Mouse (Mus musculus) layer of hippocampus, postnatal 25 days (tissue): ENCODE results near the gene B3gnt8. TPM values are rescaled to one million over a fixed set of nuclear protein-coding genes. Genes with fewer than 3 reads are reported as not detected.
A peak's percentile ranks its signal among the peaks of the same experiment; 100 is the strongest.

ENCODE experiments used
- DNase-seq, 2 experiments: peaks; one replicate each; pipeline ENCODE4 v3.0.0; 2022; ENCODE audit warnings: mixed read lengths in 2 of 2, low spot score in 1 of 2; ENCODE audit errors: extremely low spot score in 1 of 2
- total RNA-seq, 2 experiments: library from RNA; stranded (reverse); gene quantifications; 2 replicates each; pipeline ENCODE4 v1.2.3; 2021

The B3gnt8 gene
- total RNA-seq, 2 experiments from 2014 or later, result 2.0 to 2.3 TPM

- peak; percentile 82 to 86 for DNase-seq
These were observed 7.4 kb upstream of the B3gnt8 start, which contains the start of gene Dmac2 for GRCm38 (mm10) chr7:25618865-25619721. Dmac2 (plus strand) TSS chr7:25619414.

GRCm38 (mm10) chr7:25619722-25619991 is 6.8 kb upstream of the B3gnt8 start:
- DNase-seq, result no peak

DNA sequence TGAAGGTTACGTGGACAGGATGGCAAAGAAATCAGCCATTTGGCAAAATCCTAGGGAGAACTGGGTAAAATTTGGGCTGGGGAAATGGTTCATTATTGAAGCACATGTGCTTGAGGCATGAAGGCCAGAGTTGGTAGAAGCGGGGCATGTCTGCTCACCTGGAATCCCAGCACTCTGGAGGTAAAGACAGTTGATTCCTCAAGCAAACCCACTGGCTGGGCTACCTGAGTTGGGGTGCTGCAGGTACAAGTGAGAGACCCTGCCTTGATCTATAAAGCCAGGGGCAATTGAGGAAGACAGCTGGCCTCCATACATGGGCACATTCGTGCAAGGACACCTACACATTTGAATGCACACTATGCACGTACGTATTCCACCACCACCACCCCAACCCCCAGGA is 6.4 kb upstream of the B3gnt8 start:
- no peak for DNase-seq

GRCm38 (mm10) chr7:25620751-25621150 is 5.7 kb upstream of the B3gnt8 start:
- no peak for DNase-seq

- no peak for DNase-seq
These were observed 2.5 kb upstream of the B3gnt8 start for GRCm38 (mm10) chr7:25623857-25624370.

- DNase-seq, result no peak
These were observed 1.6 kb upstream of the B3gnt8 start for GRCm38 (mm10) chr7:25624851-25625250.

DNA sequence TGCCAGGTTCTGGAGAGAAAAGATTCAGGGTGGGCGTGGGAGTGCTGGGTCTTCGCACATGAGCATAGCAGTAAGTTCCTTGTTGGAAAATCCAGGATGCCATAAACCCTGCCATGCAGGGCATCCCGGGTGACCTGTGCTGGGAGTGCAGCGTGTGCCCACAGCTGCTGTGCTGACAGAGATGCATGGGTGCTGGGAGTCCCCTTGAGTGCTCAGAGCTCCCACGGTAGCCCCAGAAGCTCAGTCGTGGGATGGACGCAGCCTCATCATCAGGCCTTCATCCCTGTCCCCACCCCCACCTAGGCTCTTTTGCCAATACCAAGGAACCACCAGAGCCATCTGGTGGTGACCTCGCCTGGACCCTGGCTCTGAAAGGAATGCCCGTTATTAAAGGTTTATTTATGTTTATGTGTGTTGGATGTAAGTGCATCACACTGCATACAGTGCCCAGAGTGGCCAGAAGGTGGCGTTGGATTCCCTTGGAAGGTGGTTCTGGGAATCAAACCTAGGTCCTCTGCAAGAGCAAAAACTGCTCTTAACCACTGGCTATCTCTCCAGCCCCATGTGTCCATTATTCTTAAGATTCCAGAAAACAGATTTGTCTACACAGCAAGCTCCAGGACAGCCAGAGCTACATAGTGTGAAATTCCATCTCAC is 732 bp upstream of the B3gnt8 start:
- peak in 1 of 2 experiments; percentile 39 for DNase-seq

GRCm38 (mm10) chr7:25627431-25628322 is 1.2 kb downstream of the B3gnt8 start:
- no peak for DNase-seq

GRCm38 (mm10) chr7:25628323-25628620 is 1.8 kb downstream of the B3gnt8 start:
- no peak for DNase-seq

GRCm38 (mm10) chr7:25632679-25633078 is 6.2 kb downstream of the B3gnt8 start:
- DNase-seq, result no peak

DNA sequence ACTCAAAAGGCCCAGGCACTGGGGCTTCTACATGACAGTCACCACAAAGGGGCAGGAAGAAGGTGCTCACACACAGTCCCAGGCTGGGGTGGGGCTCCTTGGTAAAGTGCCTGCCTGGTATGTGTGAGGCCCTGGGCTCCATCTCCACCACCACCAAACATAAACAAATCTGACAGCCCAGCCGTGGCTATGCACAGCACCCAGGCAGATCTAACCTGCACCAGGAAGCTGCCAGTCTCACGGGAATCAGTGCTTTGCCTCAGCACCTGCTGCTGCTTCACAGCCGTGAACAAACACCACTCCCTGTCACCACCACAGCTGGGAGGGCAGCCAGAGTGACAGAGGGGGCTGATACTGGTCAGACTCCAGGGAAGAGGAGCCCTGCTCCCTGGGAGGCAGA is 9.9 kb downstream of the B3gnt8 start:
- no peak for DNase-seq

DNA sequence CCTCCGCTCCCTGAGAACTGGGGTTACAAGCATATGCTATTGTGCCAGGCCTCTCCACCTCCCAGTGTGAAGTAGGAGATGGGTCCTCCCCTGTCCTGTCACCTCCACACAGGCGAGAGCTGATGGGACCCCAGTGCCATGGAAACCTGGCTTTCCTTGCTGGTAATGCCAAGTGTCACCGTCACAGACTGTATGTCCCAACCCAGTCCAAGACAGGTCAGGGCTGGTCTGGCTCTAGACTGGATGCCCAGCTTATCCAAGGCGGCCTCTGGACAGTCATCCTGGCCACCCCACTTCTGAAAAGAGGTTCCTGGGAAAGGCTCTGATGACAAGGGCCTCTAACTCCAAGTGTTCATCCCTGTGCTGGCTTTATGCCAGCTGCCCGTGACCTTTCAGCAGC is 10.6 kb downstream of the B3gnt8 start:
- DNase-seq, result no peak

GRCm38 (mm10) chr7:25639754-25640153 is 13.3 kb downstream of the B3gnt8 start:
- no peak for DNase-seq

DNA sequence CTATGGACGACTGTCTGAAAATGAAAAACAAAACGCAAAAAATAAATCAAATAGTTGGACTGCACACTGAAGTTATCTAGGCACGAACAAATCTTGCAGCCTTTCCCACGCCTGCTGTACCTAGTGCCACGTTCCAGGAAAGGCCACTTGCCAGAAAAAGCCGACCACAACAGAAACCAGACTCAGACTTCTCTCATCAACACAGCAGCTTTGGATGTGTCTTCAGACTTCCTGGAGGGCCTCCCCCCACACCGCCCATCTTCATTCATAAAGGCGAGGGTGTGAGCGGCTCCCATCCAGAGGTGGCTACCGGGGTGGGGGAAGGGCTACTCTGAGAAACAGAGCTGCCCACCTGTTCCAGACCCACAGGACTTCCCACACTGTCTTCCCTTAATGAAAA is 17.7 kb downstream of the B3gnt8 start:
- no peak for DNase-seq

DNA sequence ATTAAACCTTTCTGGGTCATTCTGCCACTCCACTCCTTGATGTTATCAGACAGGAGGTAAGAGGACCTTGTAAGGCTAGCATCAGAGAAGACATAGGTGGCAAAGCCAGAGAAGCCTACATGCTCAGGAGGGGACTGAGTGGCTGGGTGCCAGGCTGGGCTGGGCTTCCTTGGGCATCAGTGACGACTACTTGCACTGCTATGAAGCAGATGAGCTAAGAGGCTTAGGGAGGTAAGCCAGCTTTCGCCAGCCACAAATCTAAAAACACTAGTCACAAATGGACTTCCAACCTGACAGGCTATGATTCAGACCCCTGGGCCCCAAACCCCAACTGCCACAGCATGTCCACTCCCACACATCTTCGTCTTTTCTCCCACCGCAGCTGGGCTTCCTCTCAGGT is 18.2 kb downstream of the B3gnt8 start:
- no peak for DNase-seq

GRCm38 (mm10) chr7:25645074-25645473 is 18.6 kb downstream of the B3gnt8 start:
- DNase-seq, result no peak

- DNase-seq, result no peak
These were observed 21.2 kb downstream of the B3gnt8 start for GRCm38 (mm10) chr7:25647574-25648123.

DNA sequence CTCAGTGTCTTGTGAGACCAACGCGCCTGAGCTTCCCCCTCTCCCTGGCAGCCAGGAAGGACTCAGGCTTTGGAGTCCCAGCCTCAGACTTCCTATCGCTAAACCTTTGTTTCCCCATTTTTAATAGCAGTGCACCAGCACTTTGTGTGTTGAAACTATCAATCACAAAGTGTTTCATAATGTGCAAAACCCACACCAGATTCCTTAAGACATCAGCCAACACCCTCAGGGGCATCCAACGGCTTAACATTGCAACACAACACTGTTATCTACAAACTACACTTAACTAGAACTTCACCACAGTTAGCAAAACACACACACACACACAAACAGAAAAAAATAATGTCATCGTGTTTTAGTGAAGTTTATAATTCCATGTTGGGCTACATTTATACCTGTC is 23.4 kb downstream of the B3gnt8 start:
- DNase-seq, result no peak

GRCm38 (mm10) chr7:25651281-25651680 is 24.8 kb downstream of the B3gnt8 start:
- no peak for DNase-seq

DNA sequence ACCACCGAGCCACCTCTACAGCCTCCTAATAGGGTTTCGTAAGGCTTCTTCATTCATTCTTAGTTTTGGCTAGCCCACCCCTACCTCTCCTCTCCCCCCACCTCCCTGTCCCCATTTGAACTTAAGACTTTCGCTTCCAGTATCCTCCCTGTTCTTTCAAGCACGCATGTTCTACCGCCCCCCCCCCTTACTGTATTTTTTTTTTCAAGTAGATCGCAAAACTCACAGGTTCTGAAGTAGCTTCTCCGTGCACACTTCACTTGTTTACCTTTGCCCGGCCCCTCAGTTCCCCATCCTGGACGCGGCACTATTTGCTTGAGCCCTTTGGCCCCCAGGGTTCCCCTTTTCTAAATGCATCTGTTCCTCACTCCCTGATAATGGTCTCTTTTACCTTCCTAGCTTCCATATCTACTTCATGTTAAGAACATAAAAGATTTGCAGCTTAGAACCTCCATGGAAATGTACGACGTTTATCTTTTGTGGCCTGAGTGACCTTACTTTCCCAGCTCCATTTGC is 25.8 kb downstream of the B3gnt8 start:
- DNase-seq, result no peak
